Mouse (Mus musculus): Measurements from ENCODE around the gene Dclk2. TPM values are rescaled to one million over a fixed set of nuclear protein-coding genes. Genes with fewer than 3 reads are reported as not detected.

Dclk2 gene
- total and polyA plus RNA-seq, 2 experiments from 2014 or later = 1.3 to 9.2 TPM

DNA sequence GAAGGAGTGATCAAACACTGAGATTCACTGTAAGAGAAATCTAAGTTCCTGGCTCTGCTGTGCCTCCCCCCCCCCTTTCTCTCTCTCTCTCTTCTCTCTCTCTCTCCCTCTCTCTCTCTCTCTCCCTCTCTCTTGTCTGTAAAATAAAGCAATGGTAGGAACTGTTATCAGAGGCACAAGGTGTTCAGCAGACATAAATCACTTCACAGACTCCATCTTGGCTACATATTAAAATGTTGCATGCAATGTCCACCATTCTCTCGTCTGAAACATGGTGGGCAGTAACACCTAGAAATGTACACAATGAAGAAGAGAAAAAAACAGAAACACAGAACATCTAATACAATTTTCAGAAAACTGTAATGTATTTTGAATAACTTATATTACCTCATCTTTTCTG, 161.3 kb downstream of the Dclk2 start:
- H3K4me3 ChIP-seq (ENCODE audit: low read depth, low read length) = no peak overlapping the region
- 73% methylated on average over 1 of the region's 1 CpGs for WGBS

DNA sequence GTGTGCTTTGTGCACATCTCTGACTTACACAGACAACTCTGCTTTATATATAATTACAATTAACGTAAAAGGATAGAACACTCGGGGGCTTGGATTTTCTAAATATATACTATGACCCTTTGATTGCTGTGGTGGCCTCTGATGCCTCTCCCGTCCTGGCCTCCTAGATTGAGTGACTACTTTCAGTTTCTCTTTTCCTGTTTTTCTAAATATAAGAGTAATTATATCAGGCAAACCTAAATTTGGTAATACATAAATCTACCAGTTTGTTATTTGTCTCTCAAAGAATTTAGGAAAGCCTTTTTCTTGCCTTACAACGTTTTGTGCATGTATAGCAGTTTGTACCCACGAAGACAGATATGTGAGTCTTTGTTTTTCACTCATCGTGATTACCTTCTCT, 161.9 kb downstream of the Dclk2 start:
- H3K4me3 ChIP-seq (ENCODE audit: low read depth, low read length) = peak overlapping the region; percentile 11; the same call in 1 of the 2 replicates
- H3K9ac ChIP-seq (replicated peaks; ENCODE audit: low read depth, low read length) = no peak overlapping the region
- peak overlapping the region; percentile 10 for H3K4me2 ChIP-seq (ENCODE audit: low read depth, low read length)
- ATAC-seq (ENCODE audit: insufficient read depth, low read depth) = no peak
- TF ChIP-seq CTCF (IDR thresholded peaks at IDR 0.05; ENCODE audit: low read depth) (no peak), EP300 (IDR thresholded peaks at IDR 0.05; ENCODE audit: low read depth) (no peak)
- no peaks in the 10 kb centered on the region for H3K36me3 ChIP-seq (replicated peaks; ENCODE audit: control insufficient read depth, insufficient read depth, low read length)
- H3K4me1 ChIP-seq (ENCODE audit: control insufficient read depth, insufficient read depth) = no peaks in the 10 kb centered on the region
- no peak overlapping the region for H3K27ac ChIP-seq (ENCODE audit: low read depth)
- H3K27me3 ChIP-seq (ENCODE audit: control insufficient read depth, insufficient read depth, low read length) = no peaks in the 10 kb centered on the region
- no peak for DNase-seq (ENCODE audit: low spot score)
- H3K9me3 ChIP-seq (replicated peaks; ENCODE audit: control insufficient read depth, low read length) = no peaks in the 10 kb centered on the region
- 60% methylated on average over 6 of the region's 6 CpGs for WGBS

More for the DNA sequence above, 161.3 kb downstream of the Dclk2 start:
- no peak overlapping the region for H3K4me2 ChIP-seq (ENCODE audit: low read depth, low read length)
- H3K9ac ChIP-seq (replicated peaks; ENCODE audit: low read depth, low read length) = no peak overlapping the region
- TF ChIP-seq EP300 (IDR thresholded peaks at IDR 0.05; ENCODE audit: low read depth) (no peak), CTCF (IDR thresholded peaks at IDR 0.05; ENCODE audit: low read depth) (no peak)
- ATAC-seq (ENCODE audit: insufficient read depth, low read depth) (no peak), DNase-seq (ENCODE audit: low spot score) (no peak)
- no peaks in the 10 kb centered on the region for H3K27me3 ChIP-seq (ENCODE audit: control insufficient read depth, insufficient read depth, low read length)
- H3K9me3 ChIP-seq (replicated peaks; ENCODE audit: control insufficient read depth, low read length) = no peaks in the 10 kb centered on the region
- no peaks in the 10 kb centered on the region for H3K4me1 ChIP-seq (ENCODE audit: control insufficient read depth, insufficient read depth)
- no peak overlapping the region for H3K27ac ChIP-seq (ENCODE audit: low read depth)
- H3K36me3 ChIP-seq (replicated peaks; ENCODE audit: control insufficient read depth, insufficient read depth, low read length) = no peaks in the 10 kb centered on the region

- H3K27ac ChIP-seq (ENCODE audit: low read depth) = no peak overlapping the region
- no peaks in the 10 kb centered on the region for H3K27me3 ChIP-seq (ENCODE audit: control insufficient read depth, insufficient read depth, low read length)
- 80% methylated on average over 1 of the region's 1 CpGs for WGBS
- H3K4me2 ChIP-seq (ENCODE audit: low read depth, low read length) = no peak overlapping the region
- no peaks in the 10 kb centered on the region for H3K9me3 ChIP-seq (replicated peaks; ENCODE audit: control insufficient read depth, low read length)
- H3K4me1 ChIP-seq (ENCODE audit: control insufficient read depth, insufficient read depth) = no peaks in the 10 kb centered on the region
- TF ChIP-seq EP300 (IDR thresholded peaks at IDR 0.05; ENCODE audit: low read depth) (no peak), CTCF (IDR thresholded peaks at IDR 0.05; ENCODE audit: low read depth) (no peak)
- no peak overlapping the region for H3K4me3 ChIP-seq (ENCODE audit: low read depth, low read length)
- no peaks in the 10 kb centered on the region for H3K36me3 ChIP-seq (replicated peaks; ENCODE audit: control insufficient read depth, insufficient read depth, low read length)
- ATAC-seq (ENCODE audit: insufficient read depth, low read depth) (no peak), DNase-seq (ENCODE audit: low spot score) (no peak)
- H3K9ac ChIP-seq (replicated peaks; ENCODE audit: low read depth, low read length) = no peak overlapping the region
Observed at GRCm38 (mm10) chr3:86756548-86756947, 164.1 kb downstream of the Dclk2 start.

DNA sequence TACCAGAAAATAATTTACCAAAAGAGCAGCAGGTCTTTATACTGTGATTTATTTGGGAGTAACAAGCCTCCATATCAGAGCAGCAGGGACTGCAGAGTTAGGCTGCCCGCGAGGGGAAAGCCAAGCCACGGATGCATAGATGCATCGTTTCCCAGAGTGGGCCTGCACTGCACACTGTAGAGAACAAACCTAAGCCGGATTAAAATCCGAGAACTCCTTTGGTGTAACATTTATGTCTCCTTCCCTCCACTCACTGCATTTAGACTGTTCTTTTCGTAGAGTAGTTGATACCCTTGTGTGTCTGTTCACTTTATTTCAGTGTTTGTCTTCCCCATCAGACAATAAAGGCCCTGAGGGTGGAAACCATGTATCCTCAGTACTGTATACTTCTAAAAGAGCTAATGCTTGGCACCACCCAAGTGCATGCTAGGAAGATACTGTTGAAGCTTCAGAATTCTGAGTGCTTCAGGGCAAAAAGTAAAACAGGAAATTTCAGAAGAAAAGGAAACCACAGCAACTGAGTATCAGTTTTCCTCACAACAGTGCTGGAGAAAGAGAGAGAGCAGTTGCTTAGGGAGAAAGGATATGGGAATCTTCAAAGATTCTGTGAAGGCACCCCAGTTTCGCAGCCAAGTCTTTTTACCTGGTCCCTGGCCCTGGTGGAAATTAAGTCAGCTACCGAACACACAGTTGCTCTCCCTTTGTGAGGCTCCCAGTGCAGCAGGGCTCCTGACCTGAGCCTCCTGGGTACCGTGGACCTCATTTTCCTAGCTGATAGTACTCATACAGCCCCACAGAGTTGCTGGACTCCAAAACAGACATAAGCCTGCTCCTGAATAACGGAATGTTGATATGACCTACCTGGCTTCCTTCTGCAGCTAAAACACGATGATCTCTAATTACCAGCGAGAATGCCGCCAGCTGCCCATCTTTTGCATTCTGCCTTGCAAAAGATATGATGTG, 165.8 kb downstream of the Dclk2 start:
- no peaks in the 10 kb centered on the region for H3K27me3 ChIP-seq (ENCODE audit: control insufficient read depth, insufficient read depth, low read length)
- H3K9me3 ChIP-seq (replicated peaks; ENCODE audit: control insufficient read depth, low read length) = no peaks in the 10 kb centered on the region
- no peak overlapping the region for H3K4me2 ChIP-seq (ENCODE audit: low read depth, low read length)
- H3K4me1 ChIP-seq (ENCODE audit: control insufficient read depth, insufficient read depth) = no peaks in the 10 kb centered on the region
- H3K4me3 ChIP-seq (ENCODE audit: low read depth, low read length) = no peak overlapping the region
- H3K9ac ChIP-seq (replicated peaks; ENCODE audit: low read depth, low read length) = no peak overlapping the region
- no peak for ATAC-seq (ENCODE audit: insufficient read depth, low read depth)
- no peaks in the 10 kb centered on the region for H3K36me3 ChIP-seq (replicated peaks; ENCODE audit: control insufficient read depth, insufficient read depth, low read length)
- no peak for TF ChIP-seq CTCF (IDR thresholded peaks at IDR 0.05; ENCODE audit: low read depth)
- no peak for TF ChIP-seq EP300 (IDR thresholded peaks at IDR 0.05; ENCODE audit: low read depth)
- 76% methylated on average over 14 of the region's 14 CpGs for WGBS
- H3K27ac ChIP-seq (ENCODE audit: low read depth) = no peak overlapping the region
- DNase-seq (ENCODE audit: low spot score) = no peak

DNA sequence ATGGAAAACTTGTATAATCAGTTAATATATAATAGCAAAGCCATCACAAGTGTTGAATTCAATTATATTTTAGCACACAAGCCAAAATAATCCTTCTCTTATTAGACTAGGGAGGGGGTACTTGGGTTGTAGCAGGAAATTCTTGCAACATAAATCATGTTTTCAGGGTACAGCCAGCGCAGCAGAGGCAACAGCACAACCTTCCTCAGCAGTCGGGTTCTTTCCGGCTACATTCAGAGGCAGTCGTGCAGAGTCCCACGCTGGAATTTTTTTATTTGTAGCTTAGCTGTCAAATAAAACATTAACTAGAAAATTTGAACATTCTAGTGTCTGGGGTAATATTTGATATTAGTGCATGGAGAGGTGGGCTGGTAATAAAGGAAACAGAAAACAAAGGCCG, 166.5 kb downstream of the Dclk2 start:
- H3K36me3 ChIP-seq (replicated peaks; ENCODE audit: control insufficient read depth, insufficient read depth, low read length) = no peaks in the 10 kb centered on the region
- H3K27ac ChIP-seq (ENCODE audit: low read depth) = no peak overlapping the region
- H3K4me3 ChIP-seq (ENCODE audit: low read depth, low read length) = no peak overlapping the region
- no peaks in the 10 kb centered on the region for H3K9me3 ChIP-seq (replicated peaks; ENCODE audit: control insufficient read depth, low read length)
- no peaks in the 10 kb centered on the region for H3K27me3 ChIP-seq (ENCODE audit: control insufficient read depth, insufficient read depth, low read length)
- no peak overlapping the region for H3K9ac ChIP-seq (replicated peaks; ENCODE audit: low read depth, low read length)
- ATAC-seq (ENCODE audit: insufficient read depth, low read depth) (no peak), DNase-seq (ENCODE audit: low spot score) (no peak)
- H3K4me1 ChIP-seq (ENCODE audit: control insufficient read depth, insufficient read depth) = no peaks in the 10 kb centered on the region
- no peak overlapping the region for H3K4me2 ChIP-seq (ENCODE audit: low read depth, low read length)
- no peak for TF ChIP-seq CTCF (IDR thresholded peaks at IDR 0.05; ENCODE audit: low read depth)
- no peak for TF ChIP-seq EP300 (IDR thresholded peaks at IDR 0.05; ENCODE audit: low read depth)
- WGBS = 68% methylated on average over 6 of the region's 6 CpGs

Data from heart, postnatal 0 days (tissue).